Mouse (Mus musculus): ENCODE results near the gene Cib1.

Gene Cib1

GRCm38 (mm10) chr7:80231971-80232488 is 583 bp downstream of the Cib1 start:
- in situ Hi-C loops (cut with MboI): no loop called here

- in situ Hi-C loops (cut with MboI): no loop called here
Measured at GRCm38 (mm10) chr7:80230196-80230595, 2.4 kb downstream of the Cib1 start.

GRCm38 (mm10) chr7:80227065-80227464 is 5.5 kb downstream of the Cib1 start:
- in situ Hi-C loops (cut with MboI): no loop called here

GRCm38 (mm10) chr7:80221179-80221750 is 11.3 kb downstream of the Cib1 start:
- in situ Hi-C loops (cut with MboI): no loop called here

- in situ Hi-C loops (cut with MboI): no loop called here
Measured at GRCm38 (mm10) chr7:80220237-80220797, 12.3 kb downstream of the Cib1 start.

GRCm38 (mm10) chr7:80218666-80219065 is 13.9 kb downstream of the Cib1 start:
- in situ Hi-C loops (cut with MboI): no loop called here

GRCm38 (mm10) chr7:80216566-80216965 is 16.0 kb downstream of the Cib1 start:
- in situ Hi-C loops (cut with MboI): no loop called here

GRCm38 (mm10) chr7:80215398-80215797 is 17.2 kb downstream of the Cib1 start:
- in situ Hi-C loops (cut with MboI): no loop called here

- in situ Hi-C loops (cut with MboI): loop anchor here (5.0 kb wide), 1 partner anchor 72 kb away; no protein-coding TSS in a partner anchor
Measured at GRCm38 (mm10) chr7:80214459-80214858, 18.2 kb downstream of the Cib1 start.

- in situ Hi-C loops (cut with MboI): loop anchor here (5.0 kb wide), 1 partner anchor 71 kb away; no protein-coding TSS in a partner anchor
Measured at GRCm38 (mm10) chr7:80213604-80214003, 19.0 kb downstream of the Cib1 start.

GRCm38 (mm10) chr7:80210982-80211381 is 21.6 kb downstream of the Cib1 start:
- in situ Hi-C loops (cut with MboI): loop anchor here (5.0 kb wide), 1 partner anchor 69 kb away; no protein-coding TSS in a partner anchor

- in situ Hi-C loops (cut with MboI): loop anchor here (5.0 kb wide), 1 partner anchor 67 kb away; no protein-coding TSS in a partner anchor
Measured at GRCm38 (mm10) chr7:80209669-80210068, 22.9 kb downstream of the Cib1 start.

GRCm38 (mm10) chr7:80208738-80209430 is 23.7 kb downstream of the Cib1 start:
- in situ Hi-C loops (cut with MboI): no loop called here

- in situ Hi-C loops (cut with MboI): no loop called here
Measured at GRCm38 (mm10) chr7:80208026-80208642, 24.5 kb downstream of the Cib1 start.

- in situ Hi-C loops (cut with MboI): no loop called here
Measured at GRCm38 (mm10) chr7:80207314-80207731, 25.3 kb downstream of the Cib1 start.

GRCm38 (mm10) chr7:80205705-80206589 is 26.7 kb downstream of the Cib1 start:
- in situ Hi-C loops (cut with MboI): no loop called here

GRCm38 (mm10) chr7:80204961-80205360 is 27.7 kb downstream of the Cib1 start:
- in situ Hi-C loops (cut with MboI): no loop called here

GRCm38 (mm10) chr7:80204362-80204761 is 28.3 kb downstream of the Cib1 start:
- in situ Hi-C loops (cut with MboI): no loop called here

GRCm38 (mm10) chr7:80203638-80204096 is 28.9 kb downstream of the Cib1 start:
- in situ Hi-C loops (cut with MboI): no loop called here

GRCm38 (mm10) chr7:80202961-80203360 is 29.7 kb downstream of the Cib1 start:
- in situ Hi-C loops (cut with MboI): no loop called here

- in situ Hi-C loops (cut with MboI): no loop called here
Measured at GRCm38 (mm10) chr7:80201888-80202540, 30.6 kb downstream of the Cib1 start.

Data from mature B cell (primary cell).